Mouse (Mus musculus): ENCODE results near the gene B3gat3.

- TF ChIP-seq CTCF (conservative IDR thresholded peaks at IDR 0.05; ENCODE audit: low read length) (no peak), NANOG (IDR thresholded peaks at IDR 0.05; ENCODE audit: borderline replicate concordance, low read length) (no peak), POU5F1 (IDR thresholded peaks at IDR 0.05; ENCODE audit: borderline replicate concordance, low read length) (no peak)
These were observed 45.6 kb downstream of the B3gat3 start for GRCm38 (mm10) chr19:8965771-8966170.
